Mouse (Mus musculus): Measurements from ENCODE around the gene Notch2.

- TF ChIP-seq CTCF (IDR thresholded peaks at IDR 0.05; ENCODE audit: borderline replicate concordance, insufficient read depth, low read length) (no peak), POLR2A (IDR thresholded peaks at IDR 0.05; ENCODE audit: low read depth, low read length) (no peak)
Measured at GRCm38 (mm10) chr3:98077866-98078265, 64.5 kb downstream of the Notch2 start.
